Mouse (Mus musculus) heart, embryonic 12.5 days (tissue): ENCODE results near the gene Zfp580. TPM values are rescaled to one million over a fixed set of nuclear protein-coding genes. Genes with fewer than 3 reads are reported as not detected.

Source experiments
- ATAC-seq: fragments of 200-750 bp; cut with Nextera tagmentation; 2 replicates; pipeline ENCODE4 v1.8.0; 2017; ENCODE audit warnings: moderate TSS enrichment, moderate library complexity; ENCODE audit not compliant: insufficient number of reproducible peaks, low FRiP score
- H3K27ac ChIP-seq: fragments of 300-500 bp; sonication (generic); 2 replicates; pipeline ENCODE4 v1.5.1; 2016; ENCODE audit warnings: mild to moderate bottlenecking, moderate library complexity; ENCODE audit not compliant: poor library complexity, severe bottlenecking
- H3K27me3 ChIP-seq: fragments of 300-500 bp; sonication (generic); replicated peaks from 2 replicates; pipeline ENCODE4 v1.6.1; 2016; ENCODE audit warnings: mild to moderate bottlenecking, moderate library complexity
- H3K36me3 ChIP-seq: fragments of 300-500 bp; sonication (generic); 2 replicates; pipeline ENCODE4 v1.6.1; 2016; ENCODE audit warnings: mild to moderate bottlenecking, moderate library complexity
- H3K4me1 ChIP-seq: fragments of 300-500 bp; sonication (generic); replicated peaks from 2 replicates; pipeline ENCODE4 v1.6.1; 2016; ENCODE audit warnings: mild to moderate bottlenecking
- H3K4me2 ChIP-seq: fragments of 300-500 bp; sonication (generic); 2 replicates; pipeline ENCODE4 v1.6.1; 2016; ENCODE audit warnings: mild to moderate bottlenecking, moderate library complexity
- H3K4me3 ChIP-seq: fragments of 300-500 bp; sonication (generic); 2 replicates; pipeline ENCODE4 v1.5.1; 2016; ENCODE audit warnings: mild to moderate bottlenecking
- H3K9ac ChIP-seq: fragments of 300-500 bp; sonication (generic); 2 replicates; pipeline ENCODE4 v1.6.1; 2016; ENCODE audit warnings: mild to moderate bottlenecking, moderate library complexity
- H3K9me3 ChIP-seq: fragments of 300-500 bp; sonication (generic); replicated peaks from 2 replicates; pipeline ENCODE4 v1.6.1; 2016; ENCODE audit warnings: mild to moderate bottlenecking, moderate library complexity
- WGBS: fragments of 180-500 bp; shearing (Covaris S2); methylation state at CpG from one replicate; pipeline ENCODE4 v1.1.7; 2016; 5-methylcytosine and 5-hydroxymethylcytosine counted together
- polyA plus RNA-seq: library from polyadenylated mRNA; unstranded; fragments of >200 nt; fragmentation: Nextera tagmentation; extraction: Ambion mirVana; gene quantifications from 2 replicates; pipeline ENCODE4 v1.2.1, GENCODE M21; 2016

The Zfp580 gene
- polyA plus RNA-seq, 1 experiment from 2014 or later = 16.6 TPM

GRCm38 (mm10) chr7:5086921-5087440 is 35.6 kb downstream of the Zfp580 start:
- Histone ChIP-seq H3K4me2 (no peak overlapping the region), H3K9me3 (no peaks in the 10 kb centered on the region), H3K27me3 (no peaks in the 10 kb centered on the region), H3K4me1 (peaks cover 34% of the 10 kb centered on the region), H3K9ac (no peak overlapping the region), H3K36me3 (peaks cover 69% of the 10 kb centered on the region), H3K27ac (no peak overlapping the region), H3K4me3 (no peak overlapping the region)
- 85% methylated on average over 5 of the region's 5 CpGs for WGBS
- no peak for ATAC-seq

DNA sequence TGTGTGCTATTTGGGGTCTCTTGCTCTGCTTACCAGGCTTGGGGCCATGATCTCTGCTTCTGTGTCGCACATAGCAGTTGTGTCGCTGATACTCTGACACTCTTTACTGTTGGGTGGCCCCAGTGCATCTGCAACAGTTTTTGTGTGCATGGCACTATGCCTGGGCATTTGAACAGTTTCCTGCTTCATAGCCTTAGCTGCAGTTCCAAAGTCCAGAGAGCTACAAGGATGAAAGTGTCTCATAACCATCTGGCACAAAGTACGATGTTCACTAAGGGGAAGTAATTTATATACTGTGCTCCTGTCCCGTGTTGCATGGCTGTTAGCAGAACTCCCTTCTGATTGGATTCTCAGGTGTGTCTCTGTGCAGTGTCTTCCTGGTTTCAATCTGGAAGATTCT is 36.5 kb downstream of the Zfp580 start:
- ATAC-seq = no peak
- H3K4me3 ChIP-seq = no peak overlapping the region
- H3K27ac ChIP-seq = no peak overlapping the region
- H3K9ac ChIP-seq = no peak overlapping the region
- peaks cover 76% of the 10 kb centered on the region for H3K36me3 ChIP-seq
- no peak overlapping the region for H3K4me2 ChIP-seq
- no peaks in the 10 kb centered on the region for H3K9me3 ChIP-seq
- WGBS = 91% methylated on average over 4 of the region's 4 CpGs
- no peaks in the 10 kb centered on the region for H3K27me3 ChIP-seq
- H3K4me1 ChIP-seq = peaks cover 28% of the 10 kb centered on the region

DNA sequence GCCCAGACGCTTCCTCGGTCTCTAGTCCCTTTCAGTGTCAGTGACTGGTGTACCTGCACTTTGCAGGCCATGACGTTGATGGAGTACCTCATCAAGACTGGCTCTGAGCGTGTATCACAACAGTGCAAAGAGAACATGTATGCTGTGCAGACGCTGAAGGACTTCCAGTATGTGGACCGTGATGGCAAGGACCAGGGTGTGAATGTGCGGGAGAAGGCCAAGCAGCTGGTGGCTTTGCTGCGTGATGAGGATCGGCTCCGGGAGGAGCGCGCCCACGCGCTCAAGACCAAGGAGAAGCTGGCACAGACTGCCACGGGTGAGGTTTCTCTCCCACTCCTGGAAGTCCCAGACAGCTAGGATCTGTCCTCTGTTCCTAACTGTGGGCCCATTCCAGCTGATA is 38.5 kb downstream of the Zfp580 start:
- no peaks in the 10 kb centered on the region for H3K27me3 ChIP-seq
- H3K36me3 ChIP-seq = peaks cover 82% of the 10 kb centered on the region
- H3K4me2 ChIP-seq = no peak overlapping the region
- H3K9ac ChIP-seq = no peak overlapping the region
- H3K27ac ChIP-seq = no peak overlapping the region
- no peak for ATAC-seq
- H3K4me1 ChIP-seq = peaks cover 15% of the 10 kb centered on the region
- 93% methylated on average over 15 of the region's 15 CpGs for WGBS
- H3K9me3 ChIP-seq = no peaks in the 10 kb centered on the region
- H3K4me3 ChIP-seq = no peak overlapping the region

GRCm38 (mm10) chr7:5091008-5091728 is 39.8 kb downstream of the Zfp580 start:
- H3K4me3 ChIP-seq = no peak overlapping the region
- WGBS = 90% methylated on average over 15 of the region's 15 CpGs
- 0 out of 2 replicates have a peak, but pooled peaks cover 5% of the 10 kb centered on the region for H3K4me1 ChIP-seq
- no peaks in the 10 kb centered on the region for H3K27me3 ChIP-seq
- H3K36me3 ChIP-seq = peaks cover 83% of the 10 kb centered on the region
- no peak overlapping the region for H3K27ac ChIP-seq
- no peak overlapping the region for H3K4me2 ChIP-seq
- H3K9me3 ChIP-seq = no peaks in the 10 kb centered on the region
- H3K9ac ChIP-seq = no peak overlapping the region
- ATAC-seq = no peak

- no peaks in the 10 kb centered on the region for H3K27me3 ChIP-seq
- 81% methylated on average over 6 of the region's 6 CpGs for WGBS
- H3K36me3 ChIP-seq = peaks cover 91% of the 10 kb centered on the region
- no peak overlapping the region for H3K4me3 ChIP-seq
- H3K27ac ChIP-seq = no peak overlapping the region
- ATAC-seq = no peak
- no peak overlapping the region for H3K4me2 ChIP-seq
- 0 out of 2 replicates have a peak, but pooled peaks cover 5% of the 10 kb centered on the region for H3K4me1 ChIP-seq
- no peak overlapping the region for H3K9ac ChIP-seq
- no peaks in the 10 kb centered on the region for H3K9me3 ChIP-seq
Observed at GRCm38 (mm10) chr7:5092381-5092780, 41.0 kb downstream of the Zfp580 start.

DNA sequence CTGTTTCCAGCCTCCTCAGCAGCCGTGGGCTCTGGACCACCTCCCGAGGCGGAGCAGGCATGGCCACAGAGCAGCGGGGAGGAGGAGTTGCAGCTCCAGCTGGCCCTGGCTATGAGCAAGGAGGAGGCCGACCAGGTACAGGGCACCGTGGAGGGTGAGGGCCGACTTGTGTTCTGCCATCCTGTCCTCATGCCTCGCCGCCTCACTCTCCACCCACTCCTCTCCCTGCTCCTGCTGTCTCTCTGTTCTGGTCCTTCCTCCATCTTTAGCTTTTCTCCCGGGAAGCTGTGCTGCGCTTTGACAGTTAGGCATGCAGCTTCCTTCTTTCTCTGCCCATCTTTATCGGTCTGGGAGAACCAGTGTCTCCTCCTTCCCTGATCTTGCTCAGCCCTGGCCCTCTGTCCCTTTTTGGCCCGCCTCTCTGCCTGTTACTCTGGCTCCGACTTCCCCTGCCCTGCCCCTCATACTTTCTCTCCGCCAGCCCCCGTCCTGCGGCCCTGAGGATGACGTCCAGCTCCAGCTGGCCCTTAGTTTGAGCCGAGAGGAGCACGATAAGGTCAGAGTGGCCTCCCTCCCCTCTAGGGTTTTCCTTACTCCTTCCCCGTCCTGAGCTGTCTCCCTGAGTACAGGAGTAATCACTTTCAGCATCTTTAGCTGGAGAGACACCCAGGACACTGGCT is 41.6 kb downstream of the Zfp580 start:
- Histone ChIP-seq H3K36me3 (peaks cover 93% of the 10 kb centered on the region), H3K27ac (no peak overlapping the region), H3K9me3 (no peaks in the 10 kb centered on the region), H3K27me3 (no peaks in the 10 kb centered on the region), H3K4me1 (0 out of 2 replicates have a peak, but pooled peaks cover 5% of the 10 kb centered on the region), H3K4me3 (no peak overlapping the region), H3K9ac (no peak overlapping the region), H3K4me2 (no peak overlapping the region)
- 81% methylated on average over 21 of the region's 21 CpGs for WGBS
- ATAC-seq = no peak

DNA sequence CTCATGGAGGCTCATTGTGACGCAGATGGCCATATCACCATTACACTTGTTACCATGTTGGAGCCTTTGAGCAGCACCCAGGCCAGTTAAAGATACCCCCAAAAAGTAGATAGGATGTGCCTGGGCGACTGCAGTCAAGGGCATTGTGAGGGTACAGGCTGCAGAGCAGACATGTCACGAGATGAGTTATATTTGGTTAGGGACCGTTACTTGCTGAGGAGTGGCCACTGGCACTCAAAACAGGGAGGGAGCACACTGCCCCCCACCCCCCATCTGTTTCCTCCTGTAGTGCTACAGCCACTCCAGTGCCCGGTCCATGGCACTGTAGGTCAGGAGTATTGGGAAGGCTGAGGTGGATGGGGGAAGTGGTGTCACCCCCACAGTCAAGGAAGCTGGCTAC is 47.4 kb downstream of the Zfp580 start:
- no peak for ATAC-seq
- peaks cover 59% of the 10 kb centered on the region for H3K36me3 ChIP-seq
- no peak overlapping the region for H3K27ac ChIP-seq
- no peak overlapping the region for H3K4me3 ChIP-seq
- no peak overlapping the region for H3K9ac ChIP-seq
- no peaks in the 10 kb centered on the region for H3K4me1 ChIP-seq
- no peak overlapping the region for H3K4me2 ChIP-seq
- H3K27me3 ChIP-seq = no peaks in the 10 kb centered on the region
- WGBS = 81% methylated on average over 5 of the region's 5 CpGs
- H3K9me3 ChIP-seq = no peaks in the 10 kb centered on the region

DNA sequence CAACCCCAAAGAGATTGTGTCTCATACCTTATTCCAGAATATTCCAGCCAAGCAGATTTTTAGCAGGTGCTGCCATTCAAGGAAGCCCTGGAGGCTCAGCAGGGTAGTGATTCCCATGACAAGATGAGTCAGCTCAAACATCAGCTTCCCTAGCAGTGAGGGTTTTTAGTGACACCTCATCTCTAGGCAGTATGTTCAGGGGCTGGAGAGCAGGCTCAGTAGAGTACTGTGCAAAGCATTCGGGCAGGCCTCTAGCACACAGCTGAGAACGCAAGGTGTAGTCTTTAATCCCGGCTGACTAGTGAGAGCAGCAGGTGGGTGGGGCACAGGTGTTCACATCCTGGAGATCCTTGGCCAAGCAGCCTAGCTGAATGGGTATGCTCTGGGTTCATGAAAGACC is 48.5 kb downstream of the Zfp580 start:
- Histone ChIP-seq H3K36me3 (peaks cover 49% of the 10 kb centered on the region), H3K27me3 (no peaks in the 10 kb centered on the region), H3K4me3 (no peak overlapping the region), H3K27ac (no peak overlapping the region), H3K9me3 (no peaks in the 10 kb centered on the region), H3K4me2 (no peak overlapping the region), H3K4me1 (no peaks in the 10 kb centered on the region), H3K9ac (no peak overlapping the region)
- WGBS = 81% methylated on average over 3 of the region's 3 CpGs
- ATAC-seq = no peak

DNA sequence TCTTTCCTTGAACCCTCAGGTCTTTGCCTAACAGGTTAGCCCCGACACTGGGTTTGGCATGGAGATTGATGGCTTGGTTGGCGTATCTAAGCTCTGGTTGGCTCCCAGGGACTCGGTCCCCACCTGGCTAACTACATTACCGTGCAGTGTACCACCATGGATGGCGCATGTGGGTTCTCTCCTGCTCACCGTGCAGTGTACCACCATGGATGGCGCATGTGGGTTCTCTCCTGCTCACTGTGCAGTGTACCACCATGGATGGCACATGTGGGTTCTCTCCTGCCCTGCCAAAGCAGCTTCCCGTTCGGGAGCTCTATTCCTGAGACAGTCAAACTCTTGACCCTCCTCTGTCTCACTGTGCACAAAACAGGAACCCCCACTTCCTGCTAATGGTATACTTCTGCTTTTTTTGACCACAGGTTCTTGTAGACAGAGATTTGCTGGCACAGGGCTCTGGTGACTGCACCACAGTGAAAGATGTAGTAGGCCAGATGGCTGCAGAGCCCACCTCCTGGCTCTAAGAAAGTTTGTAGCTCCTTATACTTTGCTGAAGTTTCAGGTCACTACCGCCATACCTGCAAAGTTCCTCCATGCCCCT is 49.8 kb downstream of the Zfp580 start:
- Histone ChIP-seq H3K36me3 (peaks cover 35% of the 10 kb centered on the region), H3K4me2 (no peak overlapping the region), H3K27me3 (no peaks in the 10 kb centered on the region), H3K9me3 (no peaks in the 10 kb centered on the region), H3K4me1 (no peaks in the 10 kb centered on the region), H3K27ac (no peak overlapping the region), H3K9ac (no peak overlapping the region), H3K4me3 (no peak overlapping the region)
- no peak for ATAC-seq
- WGBS = 84% methylated on average over 10 of the region's 10 CpGs

DNA sequence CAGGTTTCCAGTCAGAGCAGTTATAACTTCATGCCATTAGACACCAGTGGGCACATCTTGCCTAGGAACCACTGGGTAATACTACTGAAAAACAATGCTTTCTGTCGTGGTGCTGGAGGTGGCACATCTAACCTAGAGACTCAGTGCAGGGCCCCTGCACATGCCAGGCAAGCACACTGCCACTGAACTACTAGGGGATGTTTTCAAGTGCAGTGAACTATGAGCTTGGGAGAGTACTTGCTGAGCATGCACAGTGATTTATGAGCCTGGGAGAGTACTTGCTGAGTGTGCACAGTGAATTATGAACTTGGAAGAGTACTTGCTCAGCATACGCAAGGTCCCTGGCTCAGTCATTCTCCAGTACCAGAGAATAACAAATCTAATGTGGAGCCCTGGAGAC is 51.2 kb downstream of the Zfp580 start:
- Histone ChIP-seq H3K4me3 (no peak overlapping the region), H3K36me3 (peaks cover 21% of the 10 kb centered on the region), H3K9me3 (no peaks in the 10 kb centered on the region), H3K27ac (no peak overlapping the region), H3K27me3 (no peaks in the 10 kb centered on the region), H3K9ac (no peak overlapping the region), H3K4me1 (no peaks in the 10 kb centered on the region), H3K4me2 (no peak overlapping the region)
- WGBS = 91% methylated on average over 2 of the region's 2 CpGs
- no peak for ATAC-seq
